Mouse (Mus musculus): ENCODE results near the gene Nfib. TPM values are rescaled to one million over a fixed set of nuclear protein-coding genes. Genes with fewer than 3 reads are reported as not detected.

Nfib gene
- total and polyA plus RNA-seq, 3 experiments = 32.1 to 121 (median 118) TPM

- H3K79me2 ChIP-seq (replicated peaks; ENCODE audit: control insufficient read depth, insufficient read depth, low read length) = peaks cover 6% of the 10 kb centered on the region
- peaks cover 4% of the 10 kb centered on the region for H3K4me1 ChIP-seq (ENCODE audit: control insufficient read depth, insufficient read depth, low read length)
- peak overlapping the region; percentile 96 for H3K4me3 ChIP-seq
- TF ChIP-seq CTCF (IDR thresholded peaks at IDR 0.05) (no peak), EP300 (IDR thresholded peaks at IDR 0.05; ENCODE audit: insufficient read depth, low read depth, low read length) (peak; percentile 80; the same call in 1 of the 2 replicates), POLR2A (IDR thresholded peaks at IDR 0.05; ENCODE audit: insufficient read depth, low read depth, low read length) (peak; percentile 84)
- peak overlapping the region; percentile 100 for H3K27ac ChIP-seq
- WGBS = 1% methylated on average over 58 of the region's 72 CpGs
- no peaks in the 10 kb centered on the region for H3K27me3 ChIP-seq (ENCODE audit: control insufficient read depth, insufficient read depth, low read length)
- peaks cover 8% of the 10 kb centered on the region for H3K36me3 ChIP-seq (ENCODE audit: control insufficient read depth, insufficient read depth, low read length)
- intact Hi-C loops (cut with DNase I) = loop anchor here (1.0 to 10.0 kb wide), 7 partner anchors 33 to 441 kb away; no protein-coding TSS in a partner anchor
- peak; percentile 86 for DNase-seq
- H3K9ac ChIP-seq (ENCODE audit: low read depth, low read length) = peak overlapping the region; percentile 99
Measured at GRCm38 (mm10) chr4:82505121-82506031, 200.2 kb downstream of the Nfib start.

DNA sequence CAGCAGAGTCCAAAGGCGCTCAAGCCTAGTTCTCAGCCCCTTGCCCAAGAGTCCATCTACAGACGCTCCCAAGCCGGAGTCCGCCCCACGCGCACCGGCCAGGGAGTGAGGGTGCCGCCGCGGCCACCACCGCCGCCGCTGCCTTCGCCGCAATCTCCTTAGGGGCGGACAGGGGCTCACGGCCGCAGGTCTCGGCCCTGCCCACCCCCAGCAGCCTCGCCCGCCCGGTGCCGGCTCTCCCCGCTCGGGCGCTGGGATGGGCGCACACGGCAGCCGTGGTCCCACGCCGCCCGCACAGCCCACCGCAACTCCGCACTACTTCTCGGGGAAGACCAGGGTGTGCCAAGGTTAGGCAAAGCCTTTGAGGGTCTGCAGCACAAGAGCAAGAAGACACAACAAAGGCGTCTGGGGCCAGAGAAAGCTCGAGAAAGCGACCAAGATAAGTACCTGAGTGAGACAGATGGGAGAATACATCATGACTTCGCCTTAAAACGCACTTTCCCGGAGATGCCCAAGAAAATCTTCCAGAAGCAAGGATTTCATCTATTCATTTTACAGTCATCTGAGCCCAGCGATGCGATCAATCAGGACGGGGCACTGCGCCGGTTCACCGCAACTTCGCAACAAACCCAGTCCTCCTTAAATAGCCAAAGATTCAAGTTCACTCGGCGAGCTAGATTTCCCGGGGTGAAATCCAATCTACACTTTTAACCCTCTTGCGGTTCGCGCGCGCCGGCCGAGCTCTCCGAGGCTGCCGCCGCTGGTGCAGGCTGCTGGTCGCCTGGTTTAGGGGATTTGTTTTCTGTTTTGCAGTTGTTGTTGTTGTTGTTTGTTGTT, 201.0 kb downstream of the Nfib start:
- Histone ChIP-seq H3K9ac (ENCODE audit: low read depth, low read length) (peak overlapping the region; percentile 99), H3K4me3 (peak overlapping the region; percentile 96), H3K36me3 (ENCODE audit: control insufficient read depth, insufficient read depth, low read length) (peaks cover 16% of the 10 kb centered on the region), H3K27me3 (ENCODE audit: control insufficient read depth, insufficient read depth, low read length) (no peaks in the 10 kb centered on the region), H3K79me2 (replicated peaks; ENCODE audit: control insufficient read depth, insufficient read depth, low read length) (peaks cover 11% of the 10 kb centered on the region), H3K27ac (peak overlapping the region; percentile 100), H3K4me1 (ENCODE audit: control insufficient read depth, insufficient read depth, low read length) (peaks cover 9% of the 10 kb centered on the region)
- TF ChIP-seq CTCF (IDR thresholded peaks at IDR 0.05) = no peak
- TF ChIP-seq EP300 (IDR thresholded peaks at IDR 0.05; ENCODE audit: insufficient read depth, low read depth, low read length) = 0 out of 2 replicates have a peak, but pooled peaks have one; percentile 7
- TF ChIP-seq POLR2A (IDR thresholded peaks at IDR 0.05; ENCODE audit: insufficient read depth, low read depth, low read length) = no peak
- intact Hi-C loops (cut with DNase I) = loop anchor here (1.0 to 10.0 kb wide), 7 partner anchors 34 to 440 kb away; no protein-coding TSS in a partner anchor
- peak; percentile 61 to 76 for DNase-seq
- under 1% methylated on average over 62 of the region's 62 CpGs for WGBS

- Histone ChIP-seq H3K4me3 (peak overlapping the region; percentile 96), H3K9ac (ENCODE audit: low read depth, low read length) (peak overlapping the region; percentile 99), H3K27ac (peak overlapping the region; percentile 100), H3K27me3 (ENCODE audit: control insufficient read depth, insufficient read depth, low read length) (no peaks in the 10 kb centered on the region), H3K36me3 (ENCODE audit: control insufficient read depth, insufficient read depth, low read length) (peaks cover 18% of the 10 kb centered on the region), H3K4me1 (ENCODE audit: control insufficient read depth, insufficient read depth, low read length) (peaks cover 13% of the 10 kb centered on the region), H3K79me2 (replicated peaks; ENCODE audit: control insufficient read depth, insufficient read depth, low read length) (peaks cover 12% of the 10 kb centered on the region)
- 1% methylated on average over 10 of the region's 10 CpGs for WGBS
- intact Hi-C loops (cut with DNase I) = loop anchor here (2.0 to 10.0 kb wide), 5 partner anchors 35 to 439 kb away; no protein-coding TSS in a partner anchor
- DNase-seq = no peak
- no peak for TF ChIP-seq POLR2A (IDR thresholded peaks at IDR 0.05; ENCODE audit: insufficient read depth, low read depth, low read length)
- no peak for TF ChIP-seq CTCF (IDR thresholded peaks at IDR 0.05)
- TF ChIP-seq EP300 (IDR thresholded peaks at IDR 0.05; ENCODE audit: insufficient read depth, low read depth, low read length) = no peak
Measured at GRCm38 (mm10) chr4:82504015-82504283, 201.6 kb downstream of the Nfib start.

DNA sequence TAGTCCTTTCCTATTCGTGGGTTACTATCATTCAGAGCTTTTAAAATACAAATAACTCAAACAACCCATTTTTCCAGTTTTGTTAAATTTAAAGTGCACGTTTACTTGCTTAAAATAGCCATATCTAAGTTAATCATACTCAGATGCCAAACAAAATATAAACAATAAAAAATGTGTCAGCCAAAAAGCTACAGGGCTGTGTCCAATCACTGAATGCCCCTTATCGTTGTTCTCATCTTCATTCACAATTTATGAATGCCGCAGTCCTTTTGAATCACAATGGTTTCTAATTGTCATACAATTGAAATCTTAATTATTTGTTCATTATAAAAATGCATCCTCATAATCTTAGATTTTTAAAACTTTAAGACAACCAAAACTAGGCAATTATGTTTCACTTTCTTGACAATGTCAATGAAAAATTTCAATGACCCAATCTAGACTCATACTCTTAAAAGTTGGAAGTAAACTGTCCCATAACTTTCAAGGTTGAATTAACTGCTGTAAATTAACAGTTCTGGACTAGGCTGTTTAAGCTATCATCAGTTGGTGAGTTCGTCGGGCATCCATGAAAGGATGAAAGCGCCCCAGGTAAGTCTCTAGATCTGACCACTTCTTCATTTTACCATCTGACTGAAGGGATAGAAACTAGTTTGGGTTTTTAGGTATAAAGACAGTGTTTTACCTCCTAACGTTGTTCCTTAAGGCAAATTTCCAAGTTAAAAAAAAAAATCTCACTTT, 202.1 kb downstream of the Nfib start:
- TF ChIP-seq POLR2A (IDR thresholded peaks at IDR 0.05; ENCODE audit: insufficient read depth, low read depth, low read length) = no peak
- TF ChIP-seq CTCF (IDR thresholded peaks at IDR 0.05) = no peak
- TF ChIP-seq EP300 (IDR thresholded peaks at IDR 0.05; ENCODE audit: insufficient read depth, low read depth, low read length) = no peak
- intact Hi-C loops (cut with DNase I) = loop anchor here (2.0 to 10.0 kb wide), 5 partner anchors 35 to 439 kb away; no protein-coding TSS in a partner anchor
- peaks cover 14% of the 10 kb centered on the region for H3K4me1 ChIP-seq (ENCODE audit: control insufficient read depth, insufficient read depth, low read length)
- H3K27ac ChIP-seq = peak overlapping the region; percentile 100
- H3K9ac ChIP-seq (ENCODE audit: low read depth, low read length) = peak overlapping the region; percentile 52; the same call in 1 of the 2 replicates
- peak overlapping the region; percentile 96 for H3K4me3 ChIP-seq
- peaks cover 22% of the 10 kb centered on the region for H3K36me3 ChIP-seq (ENCODE audit: control insufficient read depth, insufficient read depth, low read length)
- DNase-seq = no peak
- WGBS = 3% methylated on average over 8 of the region's 8 CpGs
- H3K27me3 ChIP-seq (ENCODE audit: control insufficient read depth, insufficient read depth, low read length) = no peaks in the 10 kb centered on the region
- peaks cover 12% of the 10 kb centered on the region for H3K79me2 ChIP-seq (replicated peaks; ENCODE audit: control insufficient read depth, insufficient read depth, low read length)

DNA sequence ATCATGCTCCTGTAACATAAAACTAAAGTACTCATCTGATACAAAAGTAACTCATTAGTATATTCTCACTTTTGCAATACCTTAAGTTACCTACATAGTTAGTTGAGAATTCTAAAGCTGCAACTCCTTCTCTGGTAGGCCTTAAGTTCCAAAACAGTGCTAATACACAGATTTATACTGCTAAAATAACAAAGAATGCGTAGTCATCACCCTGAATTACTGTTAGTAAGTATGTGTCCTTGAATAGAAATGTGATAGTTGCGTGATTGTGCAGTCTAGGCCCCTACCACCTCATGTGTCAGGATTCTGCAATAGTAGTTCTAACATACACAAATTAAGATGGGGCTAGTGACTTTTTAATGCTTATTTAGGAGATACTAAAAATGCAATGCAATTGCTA, 202.9 kb downstream of the Nfib start:
- WGBS = 11% methylated on average over 2 of the region's 2 CpGs

More for the DNA sequence above, 202.9 kb downstream of the Nfib start:
- no peak for DNase-seq
- Histone ChIP-seq H3K27me3 (ENCODE audit: control insufficient read depth, insufficient read depth, low read length) (no peaks in the 10 kb centered on the region), H3K79me2 (replicated peaks; ENCODE audit: control insufficient read depth, insufficient read depth, low read length) (peaks cover 12% of the 10 kb centered on the region), H3K4me1 (ENCODE audit: control insufficient read depth, insufficient read depth, low read length) (peaks cover 21% of the 10 kb centered on the region), H3K36me3 (ENCODE audit: control insufficient read depth, insufficient read depth, low read length) (peaks cover 30% of the 10 kb centered on the region), H3K4me3 (peak overlapping the region; percentile 96), H3K27ac (peak overlapping the region; percentile 100), H3K9ac (ENCODE audit: low read depth, low read length) (peak overlapping the region; percentile 44; the same call in 1 of the 2 replicates)
- intact Hi-C loops (cut with DNase I) = loop anchor here (10.0 kb wide), 1 partner anchor 438 kb away; no protein-coding TSS in a partner anchor
- TF ChIP-seq CTCF (IDR thresholded peaks at IDR 0.05) = no peak
- TF ChIP-seq EP300 (IDR thresholded peaks at IDR 0.05; ENCODE audit: insufficient read depth, low read depth, low read length) = no peak
- no peak for TF ChIP-seq POLR2A (IDR thresholded peaks at IDR 0.05; ENCODE audit: insufficient read depth, low read depth, low read length)

Measured in heart, adult 2 months (tissue).